24 mouse cellular contexts compared by ENCODE assay signal in genomic region chr16:18058331-18058731, GRCm38 (mm10). TPM values are rescaled to one million over a fixed set of nuclear protein-coding genes. Genes with fewer than 3 reads are reported as not detected.
A peak's percentile ranks its signal among the peaks of the same experiment; 100 is the strongest.
DNase-seq lines count a peak whose midpoint lies in the region; ATAC-seq and TF ChIP-seq lines count a peak whose summit lies in the region.
"Had no signal": no experiment of that assay in that cellular context is flagged by ENCODE, and none has a peak within 500 bp of the region (broad histone marks: within the 10 kb centered on the region; RNA-seq: fewer than 3 reads in every experiment).

No protein-coding gene starts in this region.

- 75% methylated on average over 6 of the region's 6 CpGs for WGBS in limb, embryonic 14.5 days
- WGBS in limb, embryonic 10.5 days = 85% methylated on average over 6 of the region's 6 CpGs

- H3K4me1 ChIP-seq in limb, embryonic 14.5 days (ENCODE audit: control insufficient read depth, insufficient read depth, low read length) = no peaks in the 10 kb centered on the region
- H3K4me1 ChIP-seq in limb, embryonic 10.5 days = peaks cover 6% of the 10 kb centered on the region; the same call in 1 of the 2 replicates
- H3K4me1 ChIP-seq: forebrain, embryonic 13.5 days; liver, embryonic 12.5 days; lung, embryonic 15.5 days; midbrain, embryonic 13.5 days; neural tube, embryonic 12.5 days had no signal

- no peak overlapping the region for H3K4me3 ChIP-seq in limb, embryonic 14.5 days (replicated peaks; ENCODE audit: low read length)
- H3K4me3 ChIP-seq in limb, embryonic 10.5 days = no peak overlapping the region
- H3K4me3 ChIP-seq: forebrain, embryonic 13.5 days; heart, embryonic 15.5 days; layer of hippocampus, adult 2 months; liver, embryonic 12.5 days; lung, embryonic 15.5 days; midbrain, embryonic 13.5 days; neural tube, embryonic 12.5 days had no signal

- peak; percentile 14 for DNase-seq in limb, embryonic 14.5 days (ENCODE audit: low spot score)
- DNase-seq in limb, embryonic 10.5 days (ENCODE audit: low spot score) = no peak
- peak; percentile 38 for DNase-seq in adrenal gland, postnatal 25 days
- DNase-seq in cerebellum, adult 11-12 months = peak; percentile 70
- peak; percentile 71 to 73 for DNase-seq in cerebellum, postnatal 14 days
- DNase-seq in right cerebral cortex, postnatal 14 days = no peak
- DNase-seq in thymus, postnatal 14 days = no peak
- DNase-seq: gastrocnemius, postnatal 36 days; kidney, adult 11 months; kidney, postnatal 10 days; layer of hippocampus, postnatal 36 days; left cerebral cortex, postnatal 4 days; right cerebral cortex, adult 18-20 months; spleen, adult 18-20 months; thymus, postnatal 36 days had no signal

- H3K27me3 ChIP-seq in limb, embryonic 14.5 days (ENCODE audit: control insufficient read depth, insufficient read depth, low read length) = no peaks in the 10 kb centered on the region
- no peaks in the 10 kb centered on the region for H3K27me3 ChIP-seq in limb, embryonic 10.5 days (ENCODE audit: low read depth, poor library complexity, severe bottlenecking)
- H3K27me3 ChIP-seq: heart, embryonic 15.5 days; midbrain, embryonic 13.5 days; neural tube, embryonic 12.5 days had no signal

- ATAC-seq in limb, embryonic 14.5 days (ENCODE audit: low FRiP score, low read depth) = no peak
- ATAC-seq: activated CD4-positive, CD25-positive, alpha-beta regulatory T cell, adult 4 months; CD4-positive, CD25-positive, alpha-beta regulatory T cell, adult 4 months; forebrain, embryonic 13.5 days; liver, embryonic 12.5 days; midbrain, embryonic 13.5 days had no signal

- H3K36me3 ChIP-seq in limb, embryonic 14.5 days (ENCODE audit: control insufficient read depth, insufficient read depth, low read length) = no peaks in the 10 kb centered on the region
- no peaks in the 10 kb centered on the region for H3K36me3 ChIP-seq in limb, embryonic 10.5 days
- H3K36me3 ChIP-seq: heart, embryonic 15.5 days; liver, embryonic 12.5 days; lung, embryonic 15.5 days; midbrain, embryonic 13.5 days; neural tube, embryonic 12.5 days had no signal

- no peak overlapping the region for H3K9ac ChIP-seq in limb, embryonic 14.5 days (ENCODE audit: low read depth, low read length, severe bottlenecking)
- H3K9ac ChIP-seq: forebrain, embryonic 13.5 days; heart, embryonic 15.5 days; liver, embryonic 12.5 days; lung, embryonic 15.5 days; midbrain, embryonic 13.5 days; neural tube, embryonic 12.5 days had no signal

- H3K9me3 ChIP-seq in limb, embryonic 14.5 days (ENCODE audit: control insufficient read depth, low read length) = no peaks in the 10 kb centered on the region
- no peaks in the 10 kb centered on the region for H3K9me3 ChIP-seq in limb, embryonic 10.5 days (replicated peaks)
- H3K9me3 ChIP-seq: forebrain, embryonic 13.5 days; heart, embryonic 15.5 days; liver, embryonic 12.5 days; lung, embryonic 15.5 days; midbrain, embryonic 13.5 days; neural tube, embryonic 12.5 days had no signal

- TF ChIP-seq POLR2A in limb, embryonic 14.5 days (IDR thresholded peaks at IDR 0.05; ENCODE audit: borderline replicate concordance, extremely low read depth, insufficient read depth, insufficient read length) = no peak

- no peak overlapping the region for H3K4me2 ChIP-seq in limb, embryonic 14.5 days (replicated peaks; ENCODE audit: low read depth, low read length, severe bottlenecking)
- H3K4me2 ChIP-seq: forebrain, embryonic 13.5 days; heart, embryonic 15.5 days; liver, embryonic 12.5 days; lung, embryonic 15.5 days; midbrain, embryonic 13.5 days; neural tube, embryonic 12.5 days had no signal

- no peak overlapping the region for H3K27ac ChIP-seq in limb, embryonic 14.5 days (replicated peaks; ENCODE audit: low read depth, low read length)
- H3K27ac ChIP-seq in limb, embryonic 10.5 days = no peak overlapping the region
- H3K27ac ChIP-seq: forebrain, embryonic 13.5 days; heart, embryonic 15.5 days; layer of hippocampus, adult 2 months; liver, embryonic 12.5 days; lung, embryonic 15.5 days; midbrain, embryonic 13.5 days; neural tube, embryonic 12.5 days had no signal

RNA-seq across cellular contexts. Expression of gene Dgcr6, which starts 5.7 kb away (rescaled TPM):
- 69.0 and 76.0 TPM in 2 replicates for polyA plus RNA-seq in limb, embryonic 14.5 days (2012; rRNA removed)
- polyA plus RNA-seq in limb, embryonic 14.5 days (2014; fragmentation: Nextera tagmentation; extraction: Ambion mirVana) = 106 and 110 TPM in 2 replicates
- 160 and 168 TPM in 2 replicates for polyA plus RNA-seq in limb, embryonic 10.5 days (2016; fragmentation: Nextera tagmentation; extraction: Ambion mirVana)
- total RNA-seq in adrenal gland, postnatal 25 days (2021) = 71.9 and 82.3 TPM in 2 replicates

RNA-seq across cellular contexts. Expression of gene Prodh, which starts 31.7 kb away (rescaled TPM):
- polyA plus RNA-seq in limb, embryonic 14.5 days (2012; rRNA removed) = 19.6 and 20.6 TPM in 2 replicates
- polyA plus RNA-seq in limb, embryonic 14.5 days (2014; fragmentation: Nextera tagmentation; extraction: Ambion mirVana) = 8.9 and 10.2 TPM in 2 replicates
- polyA plus RNA-seq in limb, embryonic 10.5 days (2016; fragmentation: Nextera tagmentation; extraction: Ambion mirVana) = 16.6 and 19.4 TPM in 2 replicates
- total RNA-seq in adrenal gland, postnatal 25 days (2021) = 41.8 and 67.7 TPM in 2 replicates

Comparison
In these comparisons a context has a peak if more than half of its experiments do, and no peak if none do; other contexts are left out.
1. DNase-seq: peak in limb, embryonic 14.5 days (single experiment), adrenal gland, postnatal 25 days (single experiment), cerebellum, adult 11-12 months (single experiment) and cerebellum, postnatal 14 days (2 of 2); none in limb, embryonic 10.5 days (single experiment), right cerebral cortex, postnatal 14 days (single experiment) and thymus, postnatal 14 days (single experiment).